Mouse (Mus musculus) megakaryocyte-erythroid progenitor cell, adult 5-6 weeks (primary cell): ENCODE measurements around the gene Loxl4. TPM values are rescaled to one million over a fixed set of nuclear protein-coding genes. Genes with fewer than 3 reads are reported as not detected.

Experiments
- ATAC-seq: replicated peaks from 2 replicates; pipeline ENCODE4 v1.8.0; 2016; ENCODE audit warnings: mild to moderate bottlenecking, inconsistent platforms; ENCODE audit not compliant: severe bottlenecking, poor library complexity, low FRiP score, low TSS enrichment
- total RNA-seq, 2 experiments: library from RNA; stranded (forward) in 1 of 2; stranded (reverse) in 1 of 2; fragments of 200-1000, 215-1000 nt in 1 of 2; fragments of >200 nt in 1 of 2; fragmentation: Nextera tagmentation in 1 of 2; gene quantifications; 2 replicates each; pipeline ENCODE4 v1.2.3; 2014 to 2017

Loxl4 gene
- total RNA-seq, 2 experiments from 2014 or later = not detected

DNA sequence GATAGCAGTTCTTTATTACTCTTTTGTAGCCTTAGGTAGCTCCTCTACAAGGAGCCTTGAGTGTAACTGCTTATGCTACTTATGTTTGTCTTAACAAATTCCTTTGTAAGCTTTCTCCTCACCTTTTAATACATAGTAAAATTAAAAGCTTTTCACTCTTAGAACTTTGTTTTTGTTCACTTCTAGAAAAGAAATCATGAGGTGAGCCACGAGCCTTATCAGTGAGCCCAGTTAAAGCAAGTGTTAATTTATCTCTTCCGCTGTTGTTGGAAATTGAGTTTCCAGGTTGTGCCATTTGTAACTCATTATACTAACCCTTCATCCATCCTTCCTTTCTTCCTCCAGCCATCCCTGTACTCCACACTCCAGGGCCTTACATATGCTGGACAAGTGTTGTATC is 37.3 kb downstream of the Loxl4 start:
- no peak for ATAC-seq

DNA sequence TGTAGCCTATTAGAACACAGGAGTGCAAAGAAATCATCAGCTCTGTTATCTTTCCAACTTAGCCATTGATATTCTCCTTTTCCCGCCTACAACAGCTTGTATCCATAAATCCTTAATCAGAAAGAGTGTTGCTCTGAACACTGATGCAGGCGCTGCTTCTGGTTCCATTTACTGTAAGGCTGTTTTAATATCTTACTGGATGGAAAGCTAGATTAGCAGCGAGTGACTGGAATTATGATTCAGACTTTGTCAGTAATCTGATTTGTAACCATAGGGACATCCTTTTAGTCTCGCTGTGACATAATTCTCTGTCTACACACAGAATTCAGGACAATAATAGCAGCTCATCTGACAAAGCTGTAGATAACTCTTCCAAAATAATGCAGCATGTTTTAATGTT is 41.3 kb downstream of the Loxl4 start:
- ATAC-seq = no peak

DNA sequence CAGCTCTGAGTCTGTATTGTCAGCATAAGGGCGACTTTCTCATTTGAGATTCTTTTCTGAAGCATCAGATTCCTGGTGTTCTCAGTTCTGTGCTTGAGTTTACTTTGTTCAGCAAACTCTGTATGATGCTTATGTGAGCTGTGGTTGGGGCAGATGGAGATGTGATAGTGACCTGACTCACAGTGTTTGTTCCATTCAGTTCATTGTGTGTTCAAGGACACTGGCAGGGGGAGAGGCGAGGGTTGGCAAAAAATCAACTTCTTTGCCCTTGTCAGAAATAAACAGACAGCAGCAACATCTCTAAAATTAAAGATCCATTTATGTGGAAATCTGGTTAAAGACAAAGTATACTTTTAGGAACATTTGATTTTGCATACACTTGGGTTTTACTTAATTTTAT is 43.5 kb downstream of the Loxl4 start:
- no peak for ATAC-seq

GRCm38 (mm10) chr19:42567020-42567419 is 45.6 kb downstream of the Loxl4 start:
- no peak for ATAC-seq

DNA sequence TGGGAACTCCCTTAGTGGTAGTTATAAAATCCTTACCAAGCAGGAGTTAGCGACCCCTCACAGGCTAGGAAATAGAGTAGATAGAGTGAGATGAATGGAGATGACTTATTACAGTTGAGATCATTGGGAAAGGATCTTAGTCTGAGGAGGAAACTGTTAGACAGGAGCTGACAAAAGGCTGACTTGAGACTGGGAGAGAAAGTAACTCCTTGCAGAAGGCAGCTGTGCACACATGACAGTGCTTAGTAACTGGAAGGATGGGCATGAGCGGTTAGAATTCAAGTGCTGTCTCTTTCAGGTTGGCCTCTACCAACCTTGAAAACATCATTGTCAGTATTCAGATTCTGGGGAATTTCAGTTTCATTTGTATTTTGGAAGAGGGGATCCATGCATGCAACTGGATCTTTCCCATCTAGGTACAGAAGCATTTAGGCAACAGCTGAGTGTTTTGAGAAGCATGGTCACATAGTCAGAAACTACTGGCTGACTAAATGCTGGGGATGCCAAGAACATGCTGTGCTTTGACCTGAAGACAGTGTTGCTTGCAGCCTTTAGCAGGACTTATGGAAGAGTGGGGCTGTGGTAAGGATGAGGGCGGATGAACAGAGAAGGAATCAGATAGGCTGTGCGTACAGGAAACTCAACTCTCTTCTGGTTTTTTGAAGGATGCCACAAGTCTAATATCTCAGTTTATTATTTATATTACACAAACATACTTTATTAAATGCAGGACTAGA is 46.2 kb downstream of the Loxl4 start:
- ATAC-seq = no peak

DNA sequence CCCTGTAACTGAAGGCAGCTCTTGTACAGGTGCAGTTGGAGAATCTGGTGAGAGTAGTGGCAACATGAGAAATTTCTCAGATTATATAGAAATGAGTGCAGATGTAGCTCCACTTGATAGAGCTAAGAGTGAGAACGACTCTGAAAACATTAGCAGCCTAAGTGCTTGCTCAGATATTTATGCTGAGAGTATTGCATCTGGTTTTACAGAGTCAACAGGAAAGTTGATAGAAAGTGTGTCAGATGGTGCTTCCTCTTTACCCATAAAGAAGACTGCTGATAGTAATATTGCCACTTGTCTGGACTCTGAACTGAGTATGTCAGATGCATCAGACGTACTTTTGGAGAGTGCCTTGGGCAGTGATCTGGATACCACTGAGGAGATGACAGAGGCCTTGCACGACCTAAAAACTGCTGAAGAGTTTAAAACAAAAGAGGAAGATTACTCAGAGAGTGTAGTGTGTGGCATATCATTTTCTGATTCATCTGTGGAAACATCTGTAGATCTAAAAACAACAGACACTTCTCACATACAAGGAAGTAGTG is 48.8 kb downstream of the Loxl4 start:
- no peak for ATAC-seq

GRCm38 (mm10) chr19:42562981-42563380 is 49.6 kb downstream of the Loxl4 start:
- ATAC-seq = no peak

- no peak for ATAC-seq
Observed at GRCm38 (mm10) chr19:42561991-42562390, 50.6 kb downstream of the Loxl4 start.

DNA sequence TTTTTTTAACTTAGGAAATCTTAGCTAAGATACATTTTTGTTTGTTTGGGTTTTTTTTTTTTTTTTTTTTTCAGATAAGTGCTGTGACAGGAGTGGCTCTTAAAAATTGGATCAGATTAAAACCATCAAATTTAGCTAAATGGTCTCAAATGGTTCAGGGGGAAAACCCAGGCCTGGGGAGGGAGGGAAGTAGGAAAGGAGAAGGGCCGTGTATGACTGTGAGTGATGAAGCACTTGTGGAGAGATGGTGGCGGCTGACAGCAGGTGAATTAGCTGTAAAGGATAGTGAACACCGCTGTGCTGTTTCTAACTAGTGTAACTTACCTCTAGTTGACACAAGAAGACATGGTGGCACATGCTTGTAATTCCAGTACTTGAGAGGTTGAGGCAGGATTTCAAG is 53.9 kb downstream of the Loxl4 start:
- no peak for ATAC-seq

Other genes starting within 250 kb of the Loxl4 start
- gene Crtac1, start 181.0 kb downstream of the Loxl4 start, total RNA-seq (2014; fragmentation: Nextera tagmentation) = not detected in 2 replicates
- gene Crtac1, start 181.0 kb downstream of the Loxl4 start, total RNA-seq (2017) = not detected in 2 replicates
- gene R3hcc1l, start 94.1 kb downstream of the Loxl4 start, total RNA-seq (2014; fragmentation: Nextera tagmentation) = 27.0 and 32.3 TPM in 2 replicates
- 25.3 and 31.3 TPM in 2 replicates for gene R3hcc1l, start 94.1 kb downstream of the Loxl4 start, total RNA-seq (2017)
- gene Pyroxd2, start 140.0 kb upstream of the Loxl4 start, total RNA-seq (2014; fragmentation: Nextera tagmentation) = 1.3 and 3.4 TPM in 2 replicates
- 0.42 and 0.76 TPM in 2 replicates for gene Pyroxd2, start 140.0 kb upstream of the Loxl4 start, total RNA-seq (2017)
- 29.2 and 29.7 TPM in 2 replicates for gene Hps1, start 167.2 kb upstream of the Loxl4 start, total RNA-seq (2014; fragmentation: Nextera tagmentation)
- 18.7 and 21.6 TPM in 2 replicates for gene Hps1, start 167.2 kb upstream of the Loxl4 start, total RNA-seq (2017)